Mouse (Mus musculus): ENCODE results near the gene Zdhhc11. TPM values are rescaled to one million over a fixed set of nuclear protein-coding genes. Genes with fewer than 3 reads are reported as not detected.
A peak's percentile ranks its signal among the peaks of the same experiment; 100 is the strongest.
"Not testable (repeated sequence)": the region's sequence is repeated elsewhere in the genome, so short reads cannot be mapped to it uniquely, and the experiment has no call there.

Gene Zdhhc11
- polyA plus RNA-seq, 1 experiment from 2014 or later, result not detected

- not testable (repeated sequence) for ATAC-seq (ENCODE audit: insufficient number of reproducible peaks, insufficient read depth, low FRiP score, low TSS enrichment, low read depth); H3K27ac ChIP-seq; H3K9me3 ChIP-seq; H3K4me1 ChIP-seq (replicated peaks); H3K36me3 ChIP-seq; H3K9ac ChIP-seq (replicated peaks)
- Histone ChIP-seq H3K4me2 (peak overlapping the region; percentile 97), H3K4me3 (replicated peaks) (0 out of 2 replicates have a peak overlapping the region, but pooled peaks have one; percentile 48), H3K27me3 (peaks cover 67% of the 10 kb centered on the region)
- 80% methylated on average over 2 of the region's 2 CpGs for WGBS
Observed at GRCm38 (mm10) chr13:74008216-74008615, 44.6 kb downstream of the Zdhhc11 start.

DNA sequence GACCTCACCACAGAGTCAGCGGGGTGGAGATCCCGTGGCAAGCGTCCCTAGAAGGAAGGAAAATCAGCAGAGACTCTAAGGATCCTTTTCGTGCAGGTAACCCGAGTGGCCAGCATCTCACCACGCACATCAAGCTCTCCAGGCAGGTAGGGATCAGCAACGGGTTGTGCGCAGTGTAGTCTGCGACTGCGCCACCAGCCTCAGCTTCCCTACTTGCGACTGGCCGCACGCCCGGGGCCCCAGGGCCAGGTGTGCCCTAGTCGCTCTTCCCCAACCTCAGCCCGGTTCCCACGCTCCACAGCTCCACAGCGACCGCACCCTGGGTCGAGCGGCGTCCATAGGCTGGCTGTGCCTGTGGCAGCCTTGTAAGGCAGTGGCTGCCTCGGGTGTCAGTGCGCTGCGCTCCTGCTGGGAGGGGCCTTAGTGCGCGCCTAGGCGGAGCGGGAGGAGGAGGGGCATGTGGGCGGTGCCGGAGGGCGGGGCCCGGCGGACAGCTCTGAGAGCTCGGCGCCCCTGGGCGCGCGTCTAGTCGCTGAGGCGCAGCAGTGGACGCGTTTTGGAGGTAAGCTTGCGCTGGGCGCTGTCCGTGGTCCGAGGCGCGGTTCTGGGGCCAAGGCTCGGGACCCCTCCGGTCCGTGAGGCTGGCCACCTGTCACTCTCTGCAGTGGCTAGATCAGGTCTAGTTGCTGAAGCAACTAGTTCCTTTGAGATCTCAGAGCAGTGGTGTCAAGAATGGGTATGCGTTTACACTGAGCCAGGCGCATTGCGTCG is 45.5 kb downstream of the Zdhhc11 start, which contains the start of gene Tppp:
TSS of gene Tppp (plus strand) at position 460 of the 771 bp plus-strand sequence.
- Histone ChIP-seq H3K27ac (no peak within 1 kb of the TSS), H3K9ac (replicated peaks) (peak within 1 kb of the TSS; percentile 48), H3K36me3 (no peaks in the 10 kb centered on the region), H3K4me3 (replicated peaks) (peak within 1 kb of the TSS; percentile 48), H3K9me3 (no peaks in the 10 kb centered on the region), H3K27me3 (peaks cover 67% of the 10 kb centered on the region), H3K4me1 (replicated peaks) (peaks cover 7% of the 10 kb centered on the region), H3K4me2 (peak within 1 kb of the TSS; percentile 97)
- peak; percentile 92 for ATAC-seq (ENCODE audit: insufficient number of reproducible peaks, insufficient read depth, low FRiP score, low TSS enrichment, low read depth)
- under 1% methylated on average over 56 of the region's 56 CpGs for WGBS

- WGBS, result under 1% methylated on average over 55 of the region's 55 CpGs
- H3K27me3 ChIP-seq, result peaks cover 67% of the 10 kb centered on the region
- H3K27ac ChIP-seq, result no peak overlapping the region
- H3K4me3 ChIP-seq (replicated peaks), result peak overlapping the region; percentile 48
- H3K4me1 ChIP-seq (replicated peaks), result peaks cover 7% of the 10 kb centered on the region
- peak overlapping the region; percentile 48 for H3K9ac ChIP-seq (replicated peaks)
- peak overlapping the region; percentile 97 for H3K4me2 ChIP-seq
- H3K9me3 ChIP-seq, result no peaks in the 10 kb centered on the region
- ATAC-seq (ENCODE audit: insufficient number of reproducible peaks, insufficient read depth, low FRiP score, low TSS enrichment, low read depth), result 0 out of 2 replicates have a peak, but pooled peaks have one; percentile 0
- no peaks in the 10 kb centered on the region for H3K36me3 ChIP-seq
Observed at GRCm38 (mm10) chr13:74009791-74010614, 46.4 kb downstream of the Zdhhc11 start.

- Histone ChIP-seq H3K4me3 (replicated peaks) (peak overlapping the region; percentile 48), H3K27ac (no peak overlapping the region), H3K36me3 (no peaks in the 10 kb centered on the region), H3K9me3 (no peaks in the 10 kb centered on the region), H3K4me2 (peak overlapping the region; percentile 97), H3K9ac (replicated peaks) (no peak overlapping the region), H3K27me3 (peaks cover 67% of the 10 kb centered on the region), H3K4me1 (replicated peaks) (peaks cover 7% of the 10 kb centered on the region)
- WGBS, result 7% methylated on average over 3 of the region's 3 CpGs
- no peak for ATAC-seq (ENCODE audit: insufficient number of reproducible peaks, insufficient read depth, low FRiP score, low TSS enrichment, low read depth)
Observed at GRCm38 (mm10) chr13:74010678-74011077, 47.0 kb downstream of the Zdhhc11 start.

DNA sequence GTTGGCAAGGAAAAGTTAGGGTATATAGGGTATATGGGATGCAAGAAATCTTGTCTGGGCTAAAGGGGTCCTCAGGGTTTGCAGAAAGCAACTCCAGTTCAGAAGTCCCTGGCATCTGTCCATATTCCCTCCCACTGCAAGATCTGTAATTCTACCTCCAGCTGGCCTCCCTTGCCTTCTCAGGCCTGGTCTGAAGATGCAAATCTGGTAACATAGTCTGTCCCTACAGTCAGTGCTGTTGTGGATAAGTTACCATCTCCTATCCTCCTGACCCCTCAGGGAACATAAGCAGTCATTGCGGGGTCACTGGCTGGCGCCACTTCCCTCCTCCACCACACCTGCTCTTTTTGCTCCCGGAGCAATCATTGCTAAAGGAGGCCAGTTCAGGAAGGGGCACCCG is 52.3 kb downstream of the Zdhhc11 start:
- H3K4me1 ChIP-seq (replicated peaks), result no peaks in the 10 kb centered on the region
- no peaks in the 10 kb centered on the region for H3K9me3 ChIP-seq
- 80% methylated on average over 4 of the region's 4 CpGs for WGBS
- no peak overlapping the region for H3K27ac ChIP-seq
- peaks cover 20% of the 10 kb centered on the region for H3K27me3 ChIP-seq
- no peak overlapping the region for H3K4me3 ChIP-seq (replicated peaks)
- H3K9ac ChIP-seq (replicated peaks), result no peak overlapping the region
- H3K36me3 ChIP-seq, result no peaks in the 10 kb centered on the region
- ATAC-seq (ENCODE audit: insufficient number of reproducible peaks, insufficient read depth, low FRiP score, low TSS enrichment, low read depth), result no peak
- no peak overlapping the region for H3K4me2 ChIP-seq

DNA sequence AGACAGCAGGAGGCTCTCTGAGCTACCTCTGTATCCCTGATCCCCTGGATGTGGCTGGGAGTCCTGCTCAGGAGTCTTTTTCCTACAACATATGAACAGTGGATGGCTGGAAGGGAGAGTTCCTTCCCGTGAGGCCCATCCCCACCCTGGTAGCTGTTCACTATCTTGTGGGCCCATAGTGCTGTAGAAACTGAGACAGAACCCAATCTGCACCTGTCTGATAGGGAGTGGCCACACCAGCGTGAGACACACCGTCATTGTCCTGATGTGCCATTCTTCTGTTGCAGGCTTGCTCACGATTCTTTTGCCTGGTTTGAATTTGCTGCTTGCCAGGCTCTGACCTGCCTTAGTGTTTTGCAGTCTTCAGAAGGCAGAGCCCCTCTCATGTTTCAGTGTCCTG is 53.8 kb downstream of the Zdhhc11 start:
- Histone ChIP-seq H3K4me3 (replicated peaks) (no peak overlapping the region), H3K4me1 (replicated peaks) (no peaks in the 10 kb centered on the region), H3K9ac (replicated peaks) (no peak overlapping the region), H3K36me3 (no peaks in the 10 kb centered on the region), H3K9me3 (no peaks in the 10 kb centered on the region), H3K4me2 (no peak overlapping the region), H3K27ac (no peak overlapping the region), H3K27me3 (peaks cover 6% of the 10 kb centered on the region)
- ATAC-seq (ENCODE audit: insufficient number of reproducible peaks, insufficient read depth, low FRiP score, low TSS enrichment, low read depth), result no peak
- 76% methylated on average over 4 of the region's 4 CpGs for WGBS

DNA sequence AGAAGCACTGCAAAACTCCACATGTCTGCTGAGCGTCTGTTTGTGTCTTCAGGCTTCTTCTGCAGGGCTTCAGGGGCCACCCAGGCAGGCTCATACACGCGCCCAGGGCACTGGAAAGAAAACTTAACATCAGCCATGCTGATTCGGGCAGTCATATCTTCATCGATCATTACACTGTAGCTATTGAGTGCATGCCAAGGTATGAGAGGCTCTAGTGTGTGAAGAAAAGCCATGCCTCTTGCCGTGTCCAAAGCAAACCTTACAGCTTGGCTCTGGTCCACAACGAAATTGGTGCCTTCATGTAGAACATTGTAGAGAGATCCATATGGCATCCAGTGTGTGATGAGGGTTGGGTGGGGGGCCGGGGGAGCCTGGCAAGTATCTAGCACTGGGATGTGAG is 55.4 kb downstream of the Zdhhc11 start:
- ATAC-seq (ENCODE audit: insufficient number of reproducible peaks, insufficient read depth, low FRiP score, low TSS enrichment, low read depth), result not testable (repeated sequence)

GRCm38 (mm10) chr13:74025151-74026081 is 61.8 kb downstream of the Zdhhc11 start:
- WGBS, result 67% methylated on average over 4 of the region's 4 CpGs
- H3K4me3 ChIP-seq (replicated peaks), result no peak overlapping the region
- H3K4me1 ChIP-seq (replicated peaks), result no peaks in the 10 kb centered on the region
- H3K36me3 ChIP-seq, result no peaks in the 10 kb centered on the region
- H3K27ac ChIP-seq, result no peak overlapping the region
- peak; percentile 19; the same call in 1 of the 2 replicates for ATAC-seq (ENCODE audit: insufficient number of reproducible peaks, insufficient read depth, low FRiP score, low TSS enrichment, low read depth)
- no peaks in the 10 kb centered on the region for H3K27me3 ChIP-seq
- no peak overlapping the region for H3K9ac ChIP-seq (replicated peaks)
- no peak overlapping the region for H3K4me2 ChIP-seq
- H3K9me3 ChIP-seq, result no peaks in the 10 kb centered on the region

More for the DNA sequence above, 55.4 kb downstream of the Zdhhc11 start:
- H3K27ac ChIP-seq; H3K27me3 ChIP-seq; H3K36me3 ChIP-seq; H3K9me3 ChIP-seq; H3K4me2 ChIP-seq; H3K4me3 ChIP-seq (replicated peaks); H3K9ac ChIP-seq (replicated peaks); H3K4me1 ChIP-seq (replicated peaks): not testable (repeated sequence)
- 85% methylated on average over 8 of the region's 8 CpGs for WGBS

- H3K36me3 ChIP-seq, result no peaks in the 10 kb centered on the region
- H3K4me1 ChIP-seq (replicated peaks), result no peaks in the 10 kb centered on the region
- no peak overlapping the region for H3K4me2 ChIP-seq
- no peak overlapping the region for H3K27ac ChIP-seq
- ATAC-seq (ENCODE audit: insufficient number of reproducible peaks, insufficient read depth, low FRiP score, low TSS enrichment, low read depth), result no peak
- no peak overlapping the region for H3K4me3 ChIP-seq (replicated peaks)
- H3K9me3 ChIP-seq, result no peaks in the 10 kb centered on the region
- WGBS, result 17% methylated on average over 2 of the region's 2 CpGs
- H3K9ac ChIP-seq (replicated peaks), result no peak overlapping the region
- no peaks in the 10 kb centered on the region for H3K27me3 ChIP-seq
Observed at GRCm38 (mm10) chr13:74026215-74026614, 62.6 kb downstream of the Zdhhc11 start.

GRCm38 (mm10) chr13:74028116-74028515 is 64.5 kb downstream of the Zdhhc11 start:
- Histone ChIP-seq H3K27me3 (no peaks in the 10 kb centered on the region), H3K4me2 (no peak overlapping the region), H3K4me1 (replicated peaks) (no peaks in the 10 kb centered on the region), H3K27ac (no peak overlapping the region), H3K36me3 (no peaks in the 10 kb centered on the region), H3K9ac (replicated peaks) (no peak overlapping the region), H3K9me3 (no peaks in the 10 kb centered on the region), H3K4me3 (replicated peaks) (no peak overlapping the region)
- ATAC-seq (ENCODE audit: insufficient number of reproducible peaks, insufficient read depth, low FRiP score, low TSS enrichment, low read depth), result no peak
- 56% methylated on average over 2 of the region's 2 CpGs for WGBS
